In the genomic region with DNA sequence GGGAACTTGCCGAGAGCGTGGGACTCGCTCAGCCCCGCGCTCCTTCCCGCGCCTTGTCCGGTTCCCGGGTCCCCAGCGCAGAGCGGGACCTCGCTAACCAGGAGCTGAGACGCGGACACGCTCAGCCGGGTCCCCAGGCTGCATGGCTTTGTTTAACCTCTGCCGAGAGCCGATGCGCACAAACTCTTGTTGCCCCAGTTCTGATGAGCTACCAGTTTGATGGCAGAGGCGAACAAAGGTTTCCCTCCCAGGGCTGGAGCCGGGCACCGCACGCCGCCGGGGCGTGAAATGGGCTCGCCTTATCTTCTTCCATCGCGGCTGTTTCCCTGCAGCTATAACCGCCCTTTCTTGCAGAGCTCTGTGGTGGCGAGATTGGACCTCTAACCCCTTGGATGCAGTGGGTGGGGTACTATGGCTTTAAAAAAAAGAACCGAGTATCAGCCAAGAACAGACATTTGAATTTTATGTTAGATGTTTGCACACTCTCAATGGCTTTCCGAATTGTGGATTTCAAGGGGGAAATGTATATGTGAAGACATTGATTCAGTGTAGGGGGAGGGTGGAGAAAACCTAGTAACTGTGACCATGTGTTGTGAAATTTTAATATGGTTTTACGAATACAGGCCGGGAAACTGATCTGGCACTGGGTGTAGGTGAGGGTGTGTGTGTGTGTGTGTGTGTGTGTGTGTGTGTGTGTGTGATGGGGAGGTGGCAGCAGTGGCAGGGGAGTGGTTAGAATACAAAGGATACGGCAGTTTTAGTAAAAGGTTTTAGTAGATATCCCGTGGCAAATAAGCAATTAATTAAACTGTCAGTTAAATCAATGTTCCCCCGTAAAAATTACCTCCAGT, we compare ENCODE assay signal across 8 mouse cellular contexts. TPM values are rescaled to one million over a fixed set of nuclear protein-coding genes. Genes with fewer than 3 reads are reported as not detected.
DNase-seq lines count a peak whose midpoint lies in the region; ATAC-seq lines count a peak whose summit lies in the region.

No protein-coding gene starts in this region.

- DNase-seq in thymus, postnatal 0 days (ENCODE audit: low spot score), result peak; percentile 10
- DNase-seq in thymus, adult 18-20 months, result no peak
- DNase-seq in c-Kit-positive CD71-negative TER-119-negative erythroid progenitor cells, embryonic 14.5 days (ENCODE audit: low read depth), result peak; percentile 47
- peak; percentile 65 for DNase-seq in forebrain, embryonic 11.5 days (ENCODE audit: low spot score)
- DNase-seq in intestine, embryonic 14.5 days (ENCODE audit: low spot score), result no peak
- DNase-seq in right cerebral cortex, adult 2 months (ENCODE audit: low spot score in 2 of 2), result peak; percentile 44 to 48
- no peak for DNase-seq in thymus, postnatal 4 days

- no peaks in the 10 kb centered on the region for H3K27me3 ChIP-seq in forebrain, embryonic 11.5 days (ENCODE audit: control insufficient read depth, insufficient read depth, low read length)
- H3K27me3 ChIP-seq in intestine, embryonic 14.5 days (replicated peaks; ENCODE audit: control insufficient read depth, insufficient read depth, low read length), result no peaks in the 10 kb centered on the region
- no peaks in the 10 kb centered on the region; the same call in 1 of the 2 replicates for H3K27me3 ChIP-seq in lung, embryonic 16.5 days (ENCODE audit: control insufficient read depth, insufficient read depth, low read depth, low read length)

- 1% methylated on average over 38 of the region's 38 CpGs for WGBS in forebrain, embryonic 11.5 days
- 3% methylated on average over 38 of the region's 38 CpGs for WGBS in intestine, embryonic 14.5 days
- 2% methylated on average over 35 of the region's 38 CpGs for whole genome bisulfite sequencing in lung, embryonic 16.5 days

- peak; percentile 80 for ATAC-seq in forebrain, embryonic 11.5 days (replicated peaks; ENCODE audit: low FRiP score)
- peak; percentile 74 for ATAC-seq in intestine, embryonic 14.5 days (replicated peaks; ENCODE audit: low FRiP score, low TSS enrichment, low read depth)
- peak; percentile 78 for ATAC-seq in lung, embryonic 16.5 days (ENCODE audit: low read depth)

- H3K27ac ChIP-seq in forebrain, embryonic 11.5 days (ENCODE audit: low read depth, low read length), result peak overlapping the region; percentile 84
- peak overlapping the region; percentile 76 for H3K27ac ChIP-seq in intestine, embryonic 14.5 days (ENCODE audit: low read depth)
- 0 out of 2 replicates have a peak overlapping the region, but pooled peaks have one; percentile 31 for H3K27ac ChIP-seq in lung, embryonic 16.5 days (ENCODE audit: low read length)

- peak overlapping the region; percentile 99 for H3K9ac ChIP-seq in forebrain, embryonic 11.5 days (ENCODE audit: low read length)
- H3K9ac ChIP-seq in intestine, embryonic 14.5 days (ENCODE audit: low read length), result peak overlapping the region; percentile 84
- H3K9ac ChIP-seq in lung, embryonic 16.5 days (ENCODE audit: low read length), result peak overlapping the region; percentile 93

- H3K4me1 ChIP-seq in forebrain, embryonic 11.5 days (replicated peaks; ENCODE audit: control insufficient read depth, insufficient read depth, low read length), result no peaks in the 10 kb centered on the region
- H3K4me1 ChIP-seq in intestine, embryonic 14.5 days (replicated peaks; ENCODE audit: control insufficient read depth, insufficient read depth, low read length), result no peaks in the 10 kb centered on the region; the same call in 1 of the 2 replicates
- H3K4me1 ChIP-seq in lung, embryonic 16.5 days (replicated peaks; ENCODE audit: control insufficient read depth, insufficient read depth, low read length), result peaks cover 4% of the 10 kb centered on the region

- no peaks in the 10 kb centered on the region for H3K9me3 ChIP-seq in forebrain, embryonic 11.5 days (ENCODE audit: control insufficient read depth, low read length)
- H3K9me3 ChIP-seq in intestine, embryonic 14.5 days (ENCODE audit: control insufficient read depth, low read length), result no peaks in the 10 kb centered on the region
- no peaks in the 10 kb centered on the region for H3K9me3 ChIP-seq in lung, embryonic 16.5 days (ENCODE audit: control insufficient read depth, low read length)

- H3K4me2 ChIP-seq in forebrain, embryonic 11.5 days (ENCODE audit: low read depth, low read length, severe bottlenecking), result peak overlapping the region; percentile 71
- peak overlapping the region; percentile 92 for H3K4me2 ChIP-seq in intestine, embryonic 14.5 days (ENCODE audit: low read length)
- H3K4me2 ChIP-seq in lung, embryonic 16.5 days (ENCODE audit: low read depth, low read length), result peak overlapping the region; percentile 95

- no peaks in the 10 kb centered on the region for H3K36me3 ChIP-seq in forebrain, embryonic 11.5 days (ENCODE audit: control insufficient read depth, insufficient read depth, low read length)
- no peaks in the 10 kb centered on the region for H3K36me3 ChIP-seq in intestine, embryonic 14.5 days (ENCODE audit: control insufficient read depth, insufficient read depth, low read length)
- no peaks in the 10 kb centered on the region for H3K36me3 ChIP-seq in lung, embryonic 16.5 days (ENCODE audit: control insufficient read depth, insufficient read depth, low read length)

- H3K4me3 ChIP-seq in forebrain, embryonic 11.5 days (ENCODE audit: low read depth, low read length), result peak overlapping the region; percentile 70
- peak overlapping the region; percentile 81 for H3K4me3 ChIP-seq in intestine, embryonic 14.5 days (ENCODE audit: low read depth, low read length)
- peak overlapping the region; percentile 83 for H3K4me3 ChIP-seq in lung, embryonic 16.5 days (ENCODE audit: low read length)

RNA-seq across cellular contexts. Expression of gene C530008M17Rik, which starts 2.0 kb away (rescaled TPM):
- polyA plus RNA-seq in thymus, postnatal 0 days (2015; fragmentation: Nextera tagmentation; extraction: Ambion mirVana), result 0.33 and 0.99 TPM in 2 replicates
- polyA plus RNA-seq in forebrain, embryonic 11.5 days (2014; fragmentation: Nextera tagmentation; extraction: Ambion mirVana), result 39.8 and 40.6 TPM in 2 replicates
- polyA plus RNA-seq in intestine, embryonic 14.5 days (2014; fragmentation: Nextera tagmentation; extraction: Ambion mirVana), result 15.9 and 16.2 TPM in 2 replicates
- 8.6 and 9.5 TPM in 2 replicates for polyA plus RNA-seq in lung, embryonic 16.5 days (2015; fragmentation: Nextera tagmentation; extraction: Ambion mirVana)

Comparison
In these comparisons a context has a peak if more than half of its experiments do, and no peak if none do; other contexts are left out.
1. DNase-seq: peak in thymus, postnatal 0 days (single experiment), c-Kit-positive CD71-negative TER-119-negative erythroid progenitor cells, embryonic 14.5 days (single experiment), forebrain, embryonic 11.5 days (single experiment) and right cerebral cortex, adult 2 months (2 of 2); none in thymus, adult 18-20 months (0 of 2), intestine, embryonic 14.5 days (single experiment) and thymus, postnatal 4 days (single experiment).
2. H3K27ac ChIP-seq: peak in every context shown above with its lines; median percentile 84 in forebrain, embryonic 11.5 days; 76 in intestine, embryonic 14.5 days; 31 in lung, embryonic 16.5 days.
3. Peak in every context shown above with its lines, with median percentiles within 50 percentile points of each other: ATAC-seq, H3K4me2 ChIP-seq, H3K4me3 ChIP-seq and H3K9ac ChIP-seq.